Mouse (Mus musculus): ENCODE data around the gene Tubb2b.

GRCm38 (mm10) chr13:34148181-34148580 is 17.9 kb upstream of the Tubb2b start:
- TF ChIP-seq CTCF (IDR thresholded peaks at IDR 0.05; ENCODE audit: low read depth), result no peak
- no peak for TF ChIP-seq EP300 (optimal IDR thresholded peaks at IDR 0.05)

All from stomach, postnatal 0 days (tissue).